Mouse (Mus musculus): ENCODE measurements around the gene Fam111a. TPM values are rescaled to one million over a fixed set of nuclear protein-coding genes. Genes with fewer than 3 reads are reported as not detected.
A peak's percentile ranks its signal among the peaks of the same experiment; 100 is the strongest.

Fam111a gene
- total and polyA plus RNA-seq, 3 experiments = 47.6 to 103 (median 92.6) TPM

DNA sequence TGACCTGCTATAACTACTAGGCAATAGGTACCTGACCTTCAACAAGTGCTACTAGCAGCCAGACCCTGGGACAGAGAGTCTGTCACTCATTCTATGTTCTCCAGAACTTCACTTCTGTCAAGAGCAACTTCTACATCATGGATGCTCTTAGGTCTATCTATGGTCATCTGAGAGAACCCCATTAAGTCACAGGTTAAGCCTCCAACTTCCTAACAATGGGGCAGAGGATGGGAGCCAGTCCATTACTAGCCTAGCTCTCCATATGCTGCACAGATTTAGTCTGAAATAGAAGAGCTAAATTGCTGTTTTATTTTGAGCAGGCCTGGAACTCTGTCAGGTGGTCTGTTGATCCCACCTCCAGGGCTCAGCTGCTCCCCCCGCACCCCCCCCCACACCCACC lies 46.6 kb upstream of the Fam111a start:
- Histone ChIP-seq H3K27ac (ENCODE audit: insufficient read depth, low read depth) (no peak overlapping the region), H3K27me3 (replicated peaks) (no peaks in the 10 kb centered on the region), H3K4me1 (ENCODE audit: control insufficient read depth in 1 of 2, insufficient read depth in 2 of 2) (peaks cover 7 to 53% of the 10 kb centered on the region in 2 experiments), H3K36me3 (replicated peaks in 1 of 2; ENCODE audit: control insufficient read depth in 1 of 2, insufficient read depth in 1 of 2, low read length in 1 of 2) (peaks cover 0 to 40% of the 10 kb centered on the region in 2 experiments), H3K4me3 (replicated peaks in 1 of 3; ENCODE audit: low read depth in 2 of 3, low read length in 2 of 3, poor library complexity in 1 of 3) (peak overlapping the region in 2 of 3 experiments; percentile 13 to 96), H3K9ac (ENCODE audit: insufficient read depth, low read depth) (0 out of 2 replicates have a peak overlapping the region, but pooled peaks have one; percentile 80), H3K79me2 (replicated peaks; ENCODE audit: control insufficient read depth, extremely low read depth, insufficient read depth, poor library complexity, severe bottlenecking) (peaks cover 23% of the 10 kb centered on the region), H3K4me2 (ENCODE audit: insufficient read depth, low read depth, poor library complexity, severe bottlenecking) (peak overlapping the region; percentile 83), H3K9me3 (replicated peaks; ENCODE audit: low read length) (no peaks in the 10 kb centered on the region)
- dilution Hi-C loops (cut with MboI; ENCODE audit: extremely low pct_ligation_motif_present, extremely low pct_unique_long_range_greater_than_20kb, low sequenced_read_pairs) = no loop called here
- DNase-seq (ENCODE audit: extremely low read depth) = no peak
- in situ Hi-C loops (cut with MboI; ENCODE audit: low pct_ligation_motif_present, low pct_unique_long_range_greater_than_20kb, low sequenced_read_pairs) = loop anchor here (5.0 to 25.0 kb wide), 3 partner anchors 67 to 487 kb away; no protein-coding TSS in a partner anchor
- TF ChIP-seq ZNF384 (IDR thresholded peaks at IDR 0.05; ENCODE audit: low read depth, low read length) = no peak
- TF ChIP-seq MXI1 (IDR thresholded peaks at IDR 0.05; ENCODE audit: low read depth, low read length) = no peak
- TF ChIP-seq SIN3A (IDR thresholded peaks at IDR 0.05; ENCODE audit: low read length) = no peak
- TF ChIP-seq USF1 (IDR thresholded peaks at IDR 0.05; ENCODE audit: low read depth, low read length) = peak; percentile 8

- peaks cover 7 to 51% of the 10 kb centered on the region in 2 experiments for H3K4me1 ChIP-seq (ENCODE audit: control insufficient read depth in 1 of 2, insufficient read depth in 2 of 2)
- H3K4me2 ChIP-seq (ENCODE audit: insufficient read depth, low read depth, poor library complexity, severe bottlenecking) = peak overlapping the region; percentile 83
- H3K4me3 ChIP-seq (replicated peaks in 1 of 3; ENCODE audit: low read depth in 2 of 3, low read length in 2 of 3, poor library complexity in 1 of 3) = peak overlapping the region; percentile 73 to 99 (median 96)
- H3K27ac ChIP-seq (ENCODE audit: insufficient read depth, low read depth) = no peak overlapping the region
- no peak for TF ChIP-seq ZC3H11A (IDR thresholded peaks at IDR 0.05; ENCODE audit: low read depth, low read length)
- no peak for TF ChIP-seq ELF1 (IDR thresholded peaks at IDR 0.05; ENCODE audit: low read depth, low read length)
- no peak for TF ChIP-seq RAD21 (IDR thresholded peaks at IDR 0.05; ENCODE audit: low read depth, low read length)
- no peak for TF ChIP-seq POLR2AphosphoS2 (IDR thresholded peaks at IDR 0.05; ENCODE audit: low read depth, low read length)
- TF ChIP-seq CHD1 (IDR thresholded peaks at IDR 0.05; ENCODE audit: low read depth, low read length) = no peak
- TF ChIP-seq CTCF (conservative IDR thresholded peaks at IDR 0.05 in 1 of 2, IDR thresholded peaks at IDR 0.05 in 1 of 2; ENCODE audit: low read depth in 2 of 2, low read length in 2 of 2) = no peak
- no peak for TF ChIP-seq MAFK (IDR thresholded peaks at IDR 0.05; ENCODE audit: insufficient replicate concordance, low read length)
- TF ChIP-seq EP300 (IDR thresholded peaks at IDR 0.05; ENCODE audit: low read length) = no peak
- TF ChIP-seq HCFC1 (IDR thresholded peaks at IDR 0.05; ENCODE audit: low read depth, low read length) = no peak
- TF ChIP-seq SIN3A (IDR thresholded peaks at IDR 0.05; ENCODE audit: low read length) = no peak
- TF ChIP-seq PAX5 (IDR thresholded peaks at IDR 0.05; ENCODE audit: low read length) = no peak
- no peak for TF ChIP-seq GABPA (IDR thresholded peaks at IDR 0.05; ENCODE audit: insufficient replicate concordance, low read depth, low read length)
- no peak for TF ChIP-seq MEF2A (IDR thresholded peaks at IDR 0.05; ENCODE audit: borderline replicate concordance, low read depth, low read length)
- TF ChIP-seq TCF12 (IDR thresholded peaks at IDR 0.05; ENCODE audit: low read depth, low read length) = no peak
- no peak for TF ChIP-seq ETS1 (conservative IDR thresholded peaks at IDR 0.05; ENCODE audit: low read depth, low read length)
- no peak for TF ChIP-seq JUND (conservative IDR thresholded peaks at IDR 0.05; ENCODE audit: low read depth, low read length)
- peak overlapping the region; percentile 80; the same call in 1 of the 2 replicates for H3K9ac ChIP-seq (ENCODE audit: insufficient read depth, low read depth)
- DNase-seq (ENCODE audit: extremely low read depth) = no peak
- in situ Hi-C loops (cut with MboI; ENCODE audit: low pct_ligation_motif_present, low pct_unique_long_range_greater_than_20kb, low sequenced_read_pairs) = loop anchor here (5.0 to 25.0 kb wide), 3 partner anchors 67 to 487 kb away; no protein-coding TSS in a partner anchor
- H3K9me3 ChIP-seq (replicated peaks; ENCODE audit: low read length) = no peaks in the 10 kb centered on the region
- H3K79me2 ChIP-seq (replicated peaks; ENCODE audit: control insufficient read depth, extremely low read depth, insufficient read depth, poor library complexity, severe bottlenecking) = peaks cover 23% of the 10 kb centered on the region
- H3K36me3 ChIP-seq (replicated peaks in 1 of 2; ENCODE audit: control insufficient read depth in 1 of 2, insufficient read depth in 1 of 2, low read length in 1 of 2) = peaks cover 0 to 37% of the 10 kb centered on the region in 2 experiments
- dilution Hi-C loops (cut with MboI; ENCODE audit: extremely low pct_ligation_motif_present, extremely low pct_unique_long_range_greater_than_20kb, low sequenced_read_pairs) = no loop called here
- no peaks in the 10 kb centered on the region for H3K27me3 ChIP-seq (replicated peaks)
Measured at GRCm38 (mm10) chr19:12499485-12499884, 46.1 kb upstream of the Fam111a start.
